Mouse (Mus musculus): ENCODE data around the gene Ckap2l.

The Ckap2l gene

DNA sequence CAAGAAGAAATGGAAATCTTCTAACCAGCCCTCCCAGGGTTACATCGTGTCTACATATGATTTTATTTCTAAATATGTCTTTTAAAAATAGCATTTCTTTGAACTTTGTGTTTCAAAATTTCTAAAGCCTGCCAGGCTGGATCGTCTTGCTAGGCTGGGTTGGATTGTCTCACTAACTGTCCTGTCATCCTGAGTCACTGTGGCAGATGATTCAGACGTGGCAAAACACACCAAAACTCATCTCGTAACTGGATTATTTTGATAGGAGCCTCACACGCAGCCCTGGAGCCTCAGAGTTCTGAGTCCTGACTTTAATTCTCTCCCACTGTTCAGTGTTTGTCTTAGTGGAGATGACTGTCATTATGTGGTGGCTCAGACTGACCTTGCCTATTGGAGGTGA, 33.9 kb downstream of the Ckap2l start:
- DNase-seq: no peak

DNA sequence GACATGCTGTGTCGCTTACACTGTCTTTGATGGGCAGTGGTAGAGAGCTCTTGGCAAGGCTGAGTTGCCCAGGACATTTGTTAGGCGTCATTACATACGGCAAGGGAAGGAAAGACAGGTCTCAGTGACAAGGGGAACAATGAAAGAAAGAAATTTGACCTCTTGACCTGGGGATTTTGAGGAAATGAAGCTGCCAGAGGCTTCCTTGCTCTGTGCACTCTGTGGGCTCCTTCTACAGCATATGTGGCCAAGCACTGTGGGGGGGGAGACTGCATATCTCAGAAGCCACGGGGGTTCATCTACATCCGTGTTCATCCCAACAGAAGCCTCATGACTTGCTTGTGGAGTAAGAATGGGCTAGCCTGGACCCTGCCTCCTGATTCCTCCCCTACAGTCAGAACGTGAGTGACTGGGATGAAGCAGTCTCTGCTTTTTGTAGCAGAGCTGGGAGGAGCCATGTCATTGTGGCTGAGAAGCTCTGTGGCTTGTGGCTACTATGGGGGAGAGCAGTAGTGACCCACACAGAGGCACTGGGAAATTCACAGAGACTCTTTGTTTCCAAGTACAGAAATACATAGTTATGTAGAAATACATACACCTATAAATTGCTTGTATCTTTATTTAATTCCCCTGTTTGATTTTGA, 35.7 kb downstream of the Ckap2l start:
- DNase-seq: no peak

DNA sequence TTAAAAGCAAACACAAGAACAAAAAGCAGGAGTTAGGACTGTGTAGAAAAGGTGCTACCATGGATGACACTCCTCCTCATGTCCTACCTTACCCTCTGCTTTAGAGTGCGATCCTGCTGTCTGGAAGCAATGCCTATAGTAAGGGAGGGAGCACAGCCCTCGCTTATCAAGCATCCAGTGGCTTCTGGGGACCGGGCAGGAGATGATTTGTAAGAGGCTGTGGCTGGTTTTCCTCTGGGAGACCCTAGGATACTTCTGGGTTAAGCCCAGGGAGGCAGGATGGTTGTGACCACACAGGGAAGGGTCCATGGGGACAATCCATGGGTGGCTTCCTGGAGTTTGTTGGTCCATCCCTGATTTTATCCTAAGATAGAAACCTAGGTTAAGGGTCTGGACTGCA, 36.4 kb downstream of the Ckap2l start:
- DNase-seq: no peak

DNA sequence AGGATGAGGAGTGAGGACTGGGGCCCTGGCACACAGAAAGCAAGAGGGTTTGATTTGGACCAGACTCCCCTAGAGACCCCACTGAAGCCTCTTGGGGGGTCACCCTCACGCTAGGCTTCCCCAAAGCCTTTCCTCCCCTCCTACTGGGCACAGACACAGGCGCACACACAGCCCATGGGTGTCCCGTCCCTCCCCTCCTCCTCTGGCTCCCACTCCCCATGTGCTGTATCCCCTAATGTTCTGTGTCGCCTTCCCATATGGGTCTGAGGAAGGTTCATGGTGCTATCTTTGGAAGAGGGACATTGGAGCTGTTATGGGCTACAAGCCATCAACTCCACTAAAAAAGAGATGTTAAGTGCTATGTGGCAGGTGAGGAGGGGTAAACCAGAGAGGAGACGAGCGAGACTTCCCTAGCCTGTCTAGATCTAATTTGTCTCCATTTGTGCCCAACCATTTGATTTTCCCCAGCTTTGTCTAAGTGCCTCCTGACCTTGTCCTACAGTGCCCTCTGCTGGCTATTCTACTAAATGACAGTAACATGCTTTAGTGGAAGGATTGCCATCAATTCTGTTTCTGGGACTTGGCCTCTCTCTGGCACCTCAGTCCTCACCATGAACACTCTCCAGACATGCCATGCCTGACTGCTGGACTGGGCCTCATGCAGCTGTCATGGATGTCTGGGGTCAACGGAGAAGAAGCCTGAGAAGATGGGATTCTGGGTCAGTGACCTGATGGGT, 38.4 kb downstream of the Ckap2l start:
- peak in 1 of 2 experiments; percentile 78 for DNase-seq

DNA sequence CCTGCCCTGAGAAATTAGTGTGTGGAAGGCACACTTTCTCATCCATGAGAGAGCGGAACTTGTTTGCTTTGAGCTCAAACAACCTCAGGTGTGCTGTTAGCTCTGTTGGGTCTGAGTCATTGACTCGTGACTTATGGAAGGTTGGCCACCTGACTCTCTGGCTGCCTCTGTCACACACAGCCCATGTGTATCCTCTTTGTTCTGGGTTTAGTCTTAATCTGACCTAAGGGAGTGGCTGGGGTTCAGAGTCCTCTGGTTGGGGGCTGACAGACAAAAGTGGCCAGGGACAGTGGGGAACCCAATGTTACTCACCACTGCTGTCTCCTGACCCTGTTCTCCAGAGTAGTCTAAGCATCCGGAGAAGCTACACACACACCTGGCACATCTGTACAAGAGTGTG, 39.0 kb downstream of the Ckap2l start:
- DNase-seq: no peak

DNA sequence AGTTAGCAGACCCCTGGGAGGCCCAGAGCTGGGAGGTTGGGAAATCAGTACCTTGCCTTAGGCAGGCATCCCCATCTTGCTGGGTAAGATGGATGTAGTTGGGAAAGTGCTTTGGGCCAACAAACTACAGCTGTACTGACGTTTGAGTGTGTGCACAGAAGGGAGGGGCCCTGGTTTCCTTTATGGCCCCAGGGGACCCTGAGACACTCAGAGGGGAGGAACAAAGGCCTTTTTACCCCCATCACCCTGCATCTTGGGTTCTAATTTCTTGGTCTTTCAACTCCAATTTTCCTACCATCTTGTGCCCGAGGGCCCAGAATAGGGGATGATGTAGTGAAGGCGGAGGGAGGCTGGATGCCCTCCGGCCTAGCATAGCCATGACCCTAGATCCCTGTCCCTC, 41.0 kb downstream of the Ckap2l start:
- DNase-seq: no peak

DNA sequence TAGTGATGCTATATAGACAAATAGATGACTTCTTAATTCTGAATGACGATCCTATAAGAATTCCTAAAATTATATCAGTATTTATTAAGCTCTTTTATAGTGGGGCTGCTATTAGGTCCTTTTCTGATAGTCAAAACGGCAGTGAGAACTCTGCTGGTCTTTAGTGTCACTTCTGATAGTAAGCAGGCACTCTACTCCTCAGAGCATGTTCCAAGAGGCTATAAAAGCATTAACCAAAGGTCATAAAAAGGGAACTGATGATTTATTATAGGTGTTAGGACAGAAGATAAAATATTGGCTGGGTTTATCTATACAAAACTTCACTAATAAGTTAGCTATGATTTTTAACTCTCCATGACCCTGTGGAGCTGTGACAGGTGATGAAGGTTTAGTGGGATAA, 42.9 kb downstream of the Ckap2l start:
- no peak for DNase-seq

DNA sequence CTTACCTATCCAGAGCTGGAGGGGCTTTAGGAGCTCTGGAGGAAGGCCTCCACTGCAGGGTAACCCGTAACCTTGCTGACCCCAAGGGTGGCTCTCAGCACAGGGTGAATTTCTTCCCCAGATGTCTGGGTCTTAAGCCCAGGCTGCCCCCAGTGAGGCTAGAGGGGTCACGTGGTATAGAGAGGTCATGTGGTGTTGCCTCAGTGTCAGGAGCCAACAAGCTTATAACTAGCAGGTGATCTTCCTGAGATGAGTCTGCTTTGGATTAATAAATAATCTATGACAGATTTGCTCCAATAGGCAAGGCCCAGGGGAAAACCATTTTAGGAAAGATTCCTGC, 43.4 kb downstream of the Ckap2l start:
- DNase-seq: peak; percentile 33 to 56

DNA sequence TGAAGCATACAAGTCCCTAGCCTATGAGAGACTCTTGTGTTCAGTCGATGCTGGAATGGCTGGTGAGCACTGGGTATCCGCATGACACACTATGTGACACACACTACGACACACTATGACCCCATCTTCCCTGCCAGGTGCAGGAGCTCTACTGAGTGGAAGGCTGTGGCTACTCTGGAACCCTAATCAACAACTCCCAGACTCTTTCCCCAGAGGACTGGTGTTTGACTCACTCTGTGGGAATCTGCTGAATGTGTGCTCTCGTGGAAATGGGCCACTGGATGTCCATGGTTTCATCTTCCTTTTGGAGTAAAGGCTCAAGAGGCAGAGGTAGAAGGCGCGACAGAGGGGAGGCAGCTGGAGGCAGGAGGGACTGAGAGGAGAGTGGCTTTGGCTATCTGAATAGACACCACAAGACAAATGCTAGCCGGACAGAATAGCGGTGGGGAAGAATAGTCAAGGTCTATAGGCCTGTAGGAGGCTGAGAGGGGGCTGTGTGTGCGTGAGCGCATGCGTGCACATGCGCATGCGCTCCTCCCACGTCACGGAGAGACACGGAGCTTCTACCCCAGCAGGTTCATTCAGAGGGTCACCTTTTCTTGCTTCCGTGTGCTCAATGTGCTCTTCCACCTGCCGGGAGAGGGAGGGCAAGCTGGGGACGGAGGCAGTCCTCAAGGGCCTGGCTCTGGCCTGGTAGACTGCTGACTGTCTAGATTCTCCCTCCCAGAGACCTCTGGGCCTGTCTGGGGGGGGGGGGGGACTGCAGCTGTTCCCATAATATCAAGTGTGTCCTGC, 44.0 kb downstream of the Ckap2l start:
- peak in 1 of 2 experiments; percentile 48 for DNase-seq

DNA sequence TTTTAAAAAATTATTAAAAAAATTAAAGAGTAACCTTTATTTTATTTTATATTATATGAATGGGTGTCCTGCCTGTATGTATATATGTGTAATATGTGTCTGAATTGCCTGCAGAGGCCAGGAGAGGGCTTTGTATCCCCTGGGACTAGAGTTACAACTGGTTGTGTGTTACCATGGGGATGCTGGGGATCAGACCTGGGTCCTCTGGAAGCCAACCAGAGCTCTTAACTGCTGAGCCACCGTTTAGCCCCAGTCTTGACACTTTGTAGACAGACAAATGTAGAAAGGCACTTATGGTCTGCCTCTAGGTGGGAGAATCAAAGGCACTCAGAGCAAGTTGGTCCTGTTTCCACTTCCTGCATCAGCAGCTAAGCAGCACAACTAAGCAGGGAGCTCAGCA, 47.7 kb downstream of the Ckap2l start:
- DNase-seq: no peak

DNA sequence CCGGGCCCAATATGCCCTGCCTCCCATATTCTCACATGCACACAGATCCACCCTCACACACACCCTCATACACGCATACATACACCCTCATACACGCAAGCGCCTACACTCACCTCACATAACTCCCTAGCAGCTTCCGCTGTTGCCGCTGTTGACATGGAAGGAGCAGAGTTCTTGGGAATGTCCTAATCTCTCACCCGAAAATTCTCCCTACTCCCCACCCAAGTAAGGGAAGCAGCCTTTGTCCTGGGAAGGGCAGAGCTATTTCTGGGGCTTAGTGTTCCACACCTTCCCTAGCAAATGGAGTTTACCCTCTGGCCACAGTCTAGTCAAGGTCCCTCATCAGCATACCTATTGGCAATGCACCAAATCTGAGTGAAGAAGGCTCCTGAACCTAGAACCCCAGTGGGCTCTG, 49.3 kb downstream of the Ckap2l start:
- peak; percentile 72 to 91 for DNase-seq

DNA sequence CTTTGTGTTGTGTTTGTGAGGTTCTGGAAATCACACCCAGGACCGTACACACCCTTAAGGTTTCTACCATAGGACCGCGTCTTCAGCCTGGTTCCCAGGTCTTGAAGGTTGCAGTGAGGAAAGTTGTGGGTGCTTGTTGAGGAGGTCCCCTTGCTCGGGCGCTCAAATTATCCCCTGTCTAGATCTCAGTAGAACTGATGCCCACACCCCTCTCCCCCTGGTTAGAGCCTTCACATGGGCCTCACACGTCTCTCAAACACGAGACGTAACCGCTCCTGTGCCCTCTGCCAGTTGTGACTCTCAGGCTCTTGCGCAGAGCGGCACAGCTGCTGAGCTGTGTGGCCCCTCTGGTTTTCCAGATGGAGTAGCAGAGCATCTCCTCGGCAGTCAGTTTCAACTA, 50.1 kb downstream of the Ckap2l start:
- no peak for DNase-seq

DNA sequence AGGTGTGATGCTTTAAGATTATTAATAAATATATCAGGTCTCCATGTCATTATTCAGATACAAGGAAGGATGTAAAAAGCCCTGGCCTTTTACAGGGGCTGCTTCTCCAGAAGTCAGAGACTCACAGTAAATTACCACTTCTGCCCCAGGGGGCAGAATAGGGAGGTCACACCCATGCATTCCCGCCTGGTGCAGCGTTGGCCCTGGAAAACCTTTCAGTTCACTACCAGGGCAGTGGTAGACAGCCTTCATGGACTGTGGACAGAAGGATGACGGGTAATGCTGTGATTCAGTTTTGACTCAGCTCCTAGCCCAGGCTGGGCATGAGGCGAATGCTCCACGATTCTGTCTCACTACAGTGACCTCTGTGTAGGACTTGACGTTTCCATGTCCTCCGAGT, 50.6 kb downstream of the Ckap2l start:
- DNase-seq: peak in 1 of 2 experiments; percentile 27

DNA sequence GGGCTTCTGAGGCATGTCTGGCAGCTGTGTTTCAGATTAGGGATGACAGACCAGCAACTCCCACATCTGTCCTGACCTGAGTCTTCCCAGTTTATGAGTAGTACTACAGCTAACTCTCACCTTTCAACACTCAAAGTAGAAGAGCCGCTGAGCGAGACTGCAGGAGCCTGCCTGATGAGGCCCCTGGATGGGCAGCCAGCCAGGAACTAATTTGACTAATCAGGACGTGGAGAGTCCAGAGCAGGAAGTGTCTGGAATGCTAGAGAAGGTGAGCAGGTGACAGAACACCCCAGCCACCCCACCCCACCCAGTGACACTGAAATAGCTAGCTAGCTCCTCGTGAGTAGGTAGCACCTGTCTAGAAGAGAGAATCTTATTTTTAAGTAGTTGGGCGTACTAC, 51.4 kb downstream of the Ckap2l start:
- DNase-seq: peak; percentile 71 to 82

DNA sequence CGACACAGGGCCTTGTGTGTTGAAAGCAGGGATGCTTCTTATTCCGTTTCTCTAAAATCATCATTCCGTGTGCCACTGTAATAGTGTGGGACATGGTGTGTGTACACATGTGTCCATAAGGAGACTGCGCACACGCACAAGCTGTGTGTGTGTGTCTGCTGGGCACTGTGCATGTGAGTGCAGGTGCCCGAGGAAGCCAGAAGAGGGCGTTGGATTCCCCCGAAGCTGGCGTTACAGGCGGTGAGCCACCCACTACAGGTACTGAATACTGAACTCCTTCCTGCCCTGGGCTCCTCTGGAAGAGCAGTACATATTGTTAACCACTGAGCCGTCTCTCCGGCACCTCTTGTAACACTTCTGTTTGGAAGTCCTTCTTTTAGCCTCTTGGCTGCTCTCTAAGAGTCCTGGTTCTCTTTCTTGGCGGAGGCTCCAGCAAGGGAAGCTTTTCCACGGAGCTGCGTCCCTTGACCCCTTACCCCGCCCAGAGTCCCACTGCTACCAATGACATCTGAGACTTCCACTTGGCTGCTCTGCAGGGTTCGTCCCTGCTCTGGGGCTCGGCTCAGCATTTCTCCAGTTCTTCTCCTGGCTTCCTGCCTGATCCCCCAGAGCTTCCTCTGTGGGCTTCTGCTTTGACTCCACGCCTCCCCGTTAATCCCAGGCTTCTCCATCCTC, 52.4 kb downstream of the Ckap2l start:
- DNase-seq: peak; percentile 25 to 69

DNA sequence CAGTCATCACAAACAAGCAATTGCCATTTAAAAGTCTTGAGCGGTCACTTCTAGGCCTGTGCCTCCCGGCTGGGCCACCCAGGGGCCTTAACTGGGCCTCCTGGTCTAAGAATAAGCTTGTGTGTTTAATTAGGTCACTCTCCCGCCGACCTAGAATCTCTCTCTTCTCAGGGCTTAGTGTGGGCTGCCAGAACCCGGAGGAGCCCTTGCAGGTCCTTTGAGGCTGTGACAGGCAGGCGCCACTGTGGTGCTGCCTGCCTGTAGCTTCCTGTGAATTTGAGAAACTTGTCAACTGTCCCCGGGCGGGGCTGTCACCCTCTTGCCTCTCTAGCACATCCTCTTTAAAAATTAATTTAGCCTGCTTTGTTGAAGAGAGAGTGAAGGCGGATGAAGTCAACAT, 53.2 kb downstream of the Ckap2l start:
- peak in 1 of 2 experiments; percentile 62 for DNase-seq

DNA sequence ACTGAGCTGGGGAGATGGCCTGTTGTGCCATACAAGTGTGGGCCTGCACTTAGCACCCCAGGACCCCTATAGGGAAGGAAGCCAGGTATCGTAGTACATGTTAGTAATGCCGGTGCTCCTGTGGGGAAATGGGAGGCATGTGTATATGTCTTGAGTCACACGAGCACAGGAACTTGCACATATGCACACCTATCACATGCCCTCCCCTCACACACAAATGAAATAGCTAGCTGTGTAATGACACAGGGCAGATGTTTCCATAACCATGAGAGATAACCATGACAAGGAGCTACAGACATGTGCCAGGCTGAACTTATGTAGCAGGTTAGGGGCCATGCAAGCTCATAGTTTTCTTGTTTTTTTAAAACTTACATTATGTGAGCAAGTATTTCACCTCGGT, 54.0 kb downstream of the Ckap2l start:
- DNase-seq: no peak

DNA sequence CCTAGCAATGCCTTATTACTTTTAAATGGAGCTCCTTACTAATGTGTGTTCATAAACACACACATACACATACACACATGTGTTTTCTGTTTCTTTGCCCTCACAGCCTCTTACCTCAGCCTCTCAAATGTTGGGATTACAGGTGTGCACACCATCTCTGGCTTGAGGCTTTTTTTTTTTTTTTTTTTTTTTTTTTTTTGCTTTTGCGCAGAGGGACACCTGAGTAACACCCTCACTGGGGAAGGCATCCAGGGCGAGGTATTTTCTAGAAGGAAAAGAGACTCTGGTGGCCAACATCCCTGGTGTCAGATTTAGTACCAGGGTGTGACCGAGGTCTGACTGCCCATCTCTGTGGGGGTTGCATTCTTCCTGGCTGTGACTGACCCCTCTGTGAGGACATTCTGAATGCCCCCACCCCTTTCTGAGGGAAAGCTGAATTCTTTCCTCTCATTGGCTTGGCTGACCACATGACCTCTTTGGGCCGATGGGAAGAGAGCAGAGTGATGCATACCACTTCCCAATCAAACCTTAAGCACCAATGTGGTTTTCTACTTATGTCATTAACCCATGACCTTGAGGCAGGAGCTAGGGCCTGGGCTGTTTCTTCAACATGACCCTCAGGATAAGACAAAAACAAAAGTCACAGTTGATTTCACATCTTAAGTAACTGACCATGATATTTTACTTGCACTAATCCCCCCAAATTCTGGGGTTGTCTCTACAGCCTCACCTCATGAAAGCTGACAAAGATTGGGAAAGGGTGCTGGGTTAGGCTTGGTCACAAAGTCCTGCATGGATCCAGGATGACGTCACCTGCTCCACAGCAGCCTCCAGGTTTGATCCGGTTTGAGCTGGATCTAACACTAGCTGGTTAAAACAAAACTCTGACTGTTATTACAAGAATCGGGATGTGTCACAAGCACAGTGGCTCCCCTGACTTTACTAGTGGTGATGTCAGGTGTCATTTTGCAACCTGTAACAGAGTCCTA, 54.9 kb downstream of the Ckap2l start:
- peak; percentile 76 to 81 for DNase-seq

DNA sequence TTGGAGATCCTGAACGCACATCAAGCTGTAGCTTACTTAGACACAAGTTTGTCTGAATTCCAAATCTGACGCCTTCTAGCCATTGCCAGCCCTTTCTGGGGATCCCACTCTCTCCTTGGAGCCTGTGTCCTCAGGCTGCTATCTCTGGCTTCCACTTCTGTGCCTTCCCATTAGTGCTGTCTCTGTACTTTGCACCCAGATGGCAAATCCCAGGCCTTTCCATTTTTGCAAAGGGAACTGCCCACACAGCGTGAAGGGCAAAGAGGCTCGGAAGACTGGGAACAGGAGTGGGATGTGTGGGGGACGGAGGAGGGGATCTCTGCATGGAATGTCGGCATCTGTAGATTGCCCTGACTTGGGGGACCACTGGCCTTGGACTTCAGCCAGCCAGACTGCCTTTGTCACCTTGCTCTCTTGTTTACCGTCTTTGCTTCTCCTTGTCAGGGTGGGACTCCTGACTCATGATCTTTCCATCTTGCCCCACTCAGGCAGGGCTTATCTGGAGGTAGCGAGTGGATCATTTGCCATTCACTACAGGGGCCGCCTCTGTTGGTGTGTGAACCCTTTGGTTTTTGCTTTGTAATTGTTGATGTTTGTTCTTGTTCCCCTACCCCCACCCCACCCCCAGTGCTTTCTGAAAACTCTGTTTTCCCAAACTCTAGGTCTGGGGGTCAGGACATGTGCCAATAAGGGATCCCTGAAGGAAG, 56.1 kb downstream of the Ckap2l start:
- DNase-seq: peak in 1 of 2 experiments; percentile 53

DNA sequence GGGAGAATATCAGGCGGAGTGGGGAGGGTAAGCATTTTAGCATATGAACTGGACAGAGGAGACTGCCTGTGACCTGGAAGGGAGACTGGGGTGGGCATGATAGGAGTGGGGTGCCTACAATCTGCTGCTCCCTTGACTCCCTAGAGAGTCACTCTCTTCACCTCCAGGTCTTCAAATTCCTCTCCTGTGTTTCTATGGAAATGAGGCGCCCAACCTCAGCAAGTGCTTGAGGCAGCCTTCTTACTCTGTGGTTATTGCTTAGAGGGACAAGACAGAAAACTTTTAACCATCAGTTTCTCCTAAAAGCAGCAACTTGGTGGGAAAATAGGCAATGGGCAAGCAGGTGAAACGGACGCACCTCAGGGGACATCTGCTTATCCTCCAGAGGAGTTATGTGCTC, 60.5 kb downstream of the Ckap2l start:
- peak in 1 of 2 experiments; percentile 11 for DNase-seq

DNA sequence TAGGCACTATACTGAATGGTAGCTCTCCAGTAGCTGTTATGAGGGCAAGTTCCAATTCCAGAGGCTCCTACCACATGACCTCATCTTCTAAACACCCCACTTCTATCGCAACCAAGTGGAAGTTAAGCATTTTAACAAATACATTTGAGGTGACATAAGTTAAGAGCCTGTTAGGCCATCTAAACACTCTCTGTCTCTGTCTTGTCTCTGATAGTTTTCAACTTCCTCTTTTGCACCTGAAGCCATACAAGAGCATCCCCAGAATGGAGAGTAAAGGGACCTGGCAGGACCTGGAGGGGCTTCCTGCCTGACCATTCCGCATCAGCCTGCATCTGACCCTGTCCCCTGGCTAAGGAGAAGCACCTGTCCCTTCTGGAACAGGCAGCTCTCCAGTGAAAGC, 62.3 kb downstream of the Ckap2l start:
- DNase-seq: no peak

Data from kidney, postnatal 25 days (tissue).